Mouse (Mus musculus) heart, adult 8-10 months (tissue): ENCODE data around the gene Zrsr2. TPM values are rescaled to one million over a fixed set of nuclear protein-coding genes. Genes with fewer than 3 reads are reported as not detected.

Source experiments
- DNase-seq: peaks from one replicate; pipeline ENCODE4 v3.0.0; 2022; ENCODE audit warnings: low spot score
- total RNA-seq, 4 experiments: library from RNA; stranded (reverse); gene quantifications; 2 replicates each; pipeline ENCODE4 v1.2.4; 2022

The Zrsr2 gene
- 10 to 100 TPM in 3 of 4 experiments, 1 to 10 TPM in 1; 6.4 to 11.5 (median 11.1) TPM for total RNA-seq

- DNase-seq = peak; percentile 87
These were observed at the start of gene Zrsr2 for GRCm38 (mm10) chrX:163958467-163958875. Zrsr2 (minus strand) TSS chrX:163958661.

GRCm38 (mm10) chrX:164004809-164005208 is 46.3 kb upstream of the Zrsr2 start:
- peak; percentile 31 for DNase-seq

- DNase-seq = no peak
These were observed 41.4 kb upstream of the Zrsr2 start for GRCm38 (mm10) chrX:163999848-164000247.

GRCm38 (mm10) chrX:163996754-163997153 is 38.3 kb upstream of the Zrsr2 start:
- no peak for DNase-seq

GRCm38 (mm10) chrX:163987718-163988374 is 29.4 kb upstream of the Zrsr2 start:
- no peak for DNase-seq

GRCm38 (mm10) chrX:163982129-163982528 is 23.7 kb upstream of the Zrsr2 start:
- DNase-seq = no peak

GRCm38 (mm10) chrX:163981500-163981899 is 23.0 kb upstream of the Zrsr2 start:
- DNase-seq = no peak

GRCm38 (mm10) chrX:163981092-163981491 is 22.6 kb upstream of the Zrsr2 start:
- no peak for DNase-seq

- DNase-seq = peak; percentile 45
These were observed 526 bp downstream of the Zrsr2 start for GRCm38 (mm10) chrX:163957803-163958466.

GRCm38 (mm10) chrX:163957381-163957780 is 1.1 kb downstream of the Zrsr2 start:
- no peak for DNase-seq

- no peak for DNase-seq
These were observed 6.8 kb downstream of the Zrsr2 start for GRCm38 (mm10) chrX:163951618-163952017.

GRCm38 (mm10) chrX:163944381-163944780 is 14.1 kb downstream of the Zrsr2 start:
- no peak for DNase-seq

GRCm38 (mm10) chrX:163938587-163938986 is 19.9 kb downstream of the Zrsr2 start:
- peak; percentile 35 for DNase-seq

- DNase-seq = no peak
These were observed 23.7 kb downstream of the Zrsr2 start for GRCm38 (mm10) chrX:163934731-163935130.

- no peak for DNase-seq
These were observed 28.9 kb downstream of the Zrsr2 start for GRCm38 (mm10) chrX:163929550-163929949.

GRCm38 (mm10) chrX:163912791-163913190 is 45.7 kb downstream of the Zrsr2 start:
- no peak for DNase-seq

GRCm38 (mm10) chrX:163909381-163909780 is 49.1 kb downstream of the Zrsr2 start:
- DNase-seq = peak; percentile 6

- DNase-seq = peak; percentile 91
These were observed 49.9 kb downstream of the Zrsr2 start, which contains the start of gene Ap1s2 for GRCm38 (mm10) chrX:163908337-163909250. Ap1s2 (plus strand) TSS chrX:163909017.

- DNase-seq = no peak
These were observed 50.5 kb downstream of the Zrsr2 start for GRCm38 (mm10) chrX:163908003-163908336.

- DNase-seq = no peak
These were observed 51.6 kb downstream of the Zrsr2 start for GRCm38 (mm10) chrX:163906861-163907260.

GRCm38 (mm10) chrX:163899431-163900020 is 58.9 kb downstream of the Zrsr2 start:
- DNase-seq = no peak

- no peak for DNase-seq
These were observed 61.1 kb downstream of the Zrsr2 start for GRCm38 (mm10) chrX:163897354-163897753.
